Mouse (Mus musculus): ENCODE data around the gene Nfkbil1.

The Nfkbil1 gene

DNA sequence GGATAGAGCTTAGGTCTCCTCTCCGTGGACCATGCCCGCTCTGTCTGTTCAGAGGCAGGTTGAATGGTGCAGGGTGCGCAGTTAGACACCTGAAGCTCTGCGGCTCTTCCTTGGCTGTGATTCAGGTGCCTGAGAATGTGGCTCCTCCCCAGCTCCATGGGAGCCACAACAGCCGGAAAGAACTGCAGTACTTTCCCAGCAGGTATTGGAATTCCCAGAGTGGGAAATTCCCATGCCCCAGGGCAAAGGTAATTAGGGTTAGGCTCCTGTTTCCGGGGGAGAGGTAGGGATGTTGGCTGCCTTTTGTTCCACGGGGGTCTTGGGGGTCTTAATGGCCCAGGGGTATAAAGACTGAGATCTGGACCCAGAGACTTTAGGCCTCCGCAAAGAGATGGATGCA is 36.6 kb downstream of the Nfkbil1 start:
- DNase-seq = no peak

DNA sequence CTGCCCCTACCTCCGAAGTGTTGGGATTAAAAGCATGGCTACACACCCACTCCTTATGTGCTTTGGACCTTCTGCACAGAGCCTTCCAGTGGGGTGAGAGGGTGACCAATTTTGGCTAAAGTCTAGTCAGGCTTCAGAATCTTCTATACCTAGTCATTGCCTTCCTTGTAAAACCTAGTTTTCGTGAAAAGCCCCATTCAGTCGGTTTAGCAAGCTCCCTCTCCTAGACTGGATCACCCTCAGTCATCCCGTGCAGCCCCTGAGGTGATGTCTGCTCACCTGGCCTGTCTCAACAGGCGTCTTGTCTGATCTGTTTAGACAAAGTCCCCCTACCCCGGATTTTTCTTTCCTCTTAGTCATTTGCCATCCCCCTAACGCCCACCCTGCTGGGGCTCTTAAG is 37.6 kb downstream of the Nfkbil1 start:
- DNase-seq = no peak

DNA sequence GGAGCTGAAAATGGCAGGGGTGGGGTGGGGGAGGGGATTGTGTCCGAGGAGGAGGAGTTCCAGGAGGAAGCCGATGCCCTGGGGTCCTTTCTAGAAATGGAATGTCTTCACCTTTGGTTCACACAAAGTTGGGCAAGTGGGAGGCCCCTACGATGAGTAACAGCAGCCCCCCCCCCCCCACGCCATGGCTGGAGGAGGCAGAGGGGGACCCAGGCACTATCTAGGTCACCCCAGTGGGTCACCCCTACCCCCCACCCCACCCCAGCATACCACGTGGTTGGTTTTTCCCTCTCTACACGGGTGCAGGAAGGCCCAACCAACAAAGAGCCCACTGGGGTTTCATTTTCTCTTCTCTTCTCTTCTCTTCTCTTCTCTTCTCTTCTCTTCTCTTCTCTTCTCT is 38.5 kb downstream of the Nfkbil1 start:
- DNase-seq = no peak

- DNase-seq = no peak
Measured at GRCm38 (mm10) chr17:35196321-35196641, 39.3 kb downstream of the Nfkbil1 start.

DNA sequence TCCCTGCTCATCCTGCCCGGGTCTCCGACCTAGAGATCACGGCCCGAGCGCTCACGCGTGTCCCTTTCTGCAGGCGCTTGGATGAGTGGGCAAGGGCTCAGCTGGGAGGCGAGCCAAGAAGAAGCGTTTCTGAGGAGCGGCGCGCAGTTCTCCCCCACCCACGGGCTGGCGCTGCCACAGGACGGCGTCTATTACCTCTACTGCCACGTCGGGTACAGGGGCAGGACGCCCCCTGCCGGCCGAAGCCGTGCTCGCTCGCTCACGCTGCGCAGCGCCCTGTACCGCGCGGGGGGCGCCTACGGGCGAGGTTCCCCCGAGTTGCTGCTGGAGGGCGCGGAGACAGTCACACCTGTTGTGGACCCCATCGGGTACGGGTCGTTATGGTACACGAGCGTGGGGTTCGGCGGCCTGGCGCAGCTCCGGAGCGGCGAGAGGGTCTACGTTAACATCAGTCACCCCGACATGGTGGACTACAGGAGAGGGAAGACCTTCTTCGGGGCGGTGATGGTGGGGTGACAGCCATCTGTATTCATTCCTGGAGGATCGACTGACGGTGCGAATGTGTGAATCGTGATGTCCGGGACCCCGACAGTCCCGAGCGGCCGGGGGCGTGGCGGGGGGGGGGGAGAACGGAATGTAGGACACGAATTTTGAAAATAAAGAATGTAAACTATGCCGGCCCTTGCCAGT is 39.8 kb downstream of the Nfkbil1 start:
- DNase-seq = peak; percentile 90

- DNase-seq = no peak
Measured at GRCm38 (mm10) chr17:35194844-35195630, 40.6 kb downstream of the Nfkbil1 start.

GRCm38 (mm10) chr17:35193881-35194843 is 41.4 kb downstream of the Nfkbil1 start, which contains the start of gene Ltb:
Gene Ltb, plus strand, starts transcription at chr17:35194439.
- DNase-seq = peak; percentile 40

DNA sequence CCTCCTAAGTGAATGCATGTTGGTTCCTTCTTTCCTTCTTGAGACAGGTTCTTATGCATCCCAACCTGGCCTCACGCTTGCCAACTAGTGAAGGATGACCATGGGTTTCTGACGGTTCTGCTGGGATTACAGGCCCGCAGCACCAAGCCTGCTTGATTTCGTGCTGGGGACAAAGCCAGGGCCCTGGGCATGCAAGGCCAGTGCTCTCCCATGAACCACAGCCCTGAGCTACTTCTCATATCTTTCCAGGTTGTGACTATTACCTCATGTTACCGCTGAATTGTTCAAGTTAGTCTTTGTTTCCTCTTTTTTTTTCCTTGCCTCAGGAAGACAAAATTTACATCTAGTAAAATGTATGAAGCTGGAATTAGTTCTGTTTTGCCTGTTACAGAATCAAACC is 42.7 kb downstream of the Nfkbil1 start:
- no peak for DNase-seq

- DNase-seq = no peak
Measured at GRCm38 (mm10) chr17:35191723-35192122, 43.9 kb downstream of the Nfkbil1 start.

- DNase-seq = no peak
Measured at GRCm38 (mm10) chr17:35190096-35190495, 45.5 kb downstream of the Nfkbil1 start.

DNA sequence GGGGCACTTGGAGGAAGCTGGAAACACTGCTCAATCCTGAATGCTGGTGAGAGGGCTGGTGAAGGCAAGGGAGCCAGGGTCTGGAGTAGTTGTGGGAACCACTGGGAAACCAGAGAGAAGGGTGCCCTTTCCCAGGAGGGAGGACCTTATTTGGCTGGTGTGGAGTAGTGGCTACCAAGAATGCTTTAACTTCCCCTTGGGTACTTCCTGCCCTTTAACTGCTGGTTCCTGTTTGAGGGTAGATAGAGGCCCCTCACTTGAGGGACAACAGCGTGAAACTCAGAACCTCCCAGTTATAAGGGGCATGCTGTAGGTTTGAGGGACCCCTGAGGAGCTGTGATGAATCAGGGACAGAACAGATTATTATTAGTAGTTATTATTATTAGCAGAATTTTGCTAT is 46.4 kb downstream of the Nfkbil1 start:
- no peak for DNase-seq

- no peak for DNase-seq
Measured at GRCm38 (mm10) chr17:35187959-35188610, 47.5 kb downstream of the Nfkbil1 start, which contains the start of gene Lst1. Gene Lst1, minus strand, starts transcription at chr17:35188439.

GRCm38 (mm10) chr17:35187345-35187744 is 48.2 kb downstream of the Nfkbil1 start:
- no peak for DNase-seq

- peak; percentile 59 for DNase-seq
Measured at GRCm38 (mm10) chr17:35186681-35187080, 48.9 kb downstream of the Nfkbil1 start.

DNA sequence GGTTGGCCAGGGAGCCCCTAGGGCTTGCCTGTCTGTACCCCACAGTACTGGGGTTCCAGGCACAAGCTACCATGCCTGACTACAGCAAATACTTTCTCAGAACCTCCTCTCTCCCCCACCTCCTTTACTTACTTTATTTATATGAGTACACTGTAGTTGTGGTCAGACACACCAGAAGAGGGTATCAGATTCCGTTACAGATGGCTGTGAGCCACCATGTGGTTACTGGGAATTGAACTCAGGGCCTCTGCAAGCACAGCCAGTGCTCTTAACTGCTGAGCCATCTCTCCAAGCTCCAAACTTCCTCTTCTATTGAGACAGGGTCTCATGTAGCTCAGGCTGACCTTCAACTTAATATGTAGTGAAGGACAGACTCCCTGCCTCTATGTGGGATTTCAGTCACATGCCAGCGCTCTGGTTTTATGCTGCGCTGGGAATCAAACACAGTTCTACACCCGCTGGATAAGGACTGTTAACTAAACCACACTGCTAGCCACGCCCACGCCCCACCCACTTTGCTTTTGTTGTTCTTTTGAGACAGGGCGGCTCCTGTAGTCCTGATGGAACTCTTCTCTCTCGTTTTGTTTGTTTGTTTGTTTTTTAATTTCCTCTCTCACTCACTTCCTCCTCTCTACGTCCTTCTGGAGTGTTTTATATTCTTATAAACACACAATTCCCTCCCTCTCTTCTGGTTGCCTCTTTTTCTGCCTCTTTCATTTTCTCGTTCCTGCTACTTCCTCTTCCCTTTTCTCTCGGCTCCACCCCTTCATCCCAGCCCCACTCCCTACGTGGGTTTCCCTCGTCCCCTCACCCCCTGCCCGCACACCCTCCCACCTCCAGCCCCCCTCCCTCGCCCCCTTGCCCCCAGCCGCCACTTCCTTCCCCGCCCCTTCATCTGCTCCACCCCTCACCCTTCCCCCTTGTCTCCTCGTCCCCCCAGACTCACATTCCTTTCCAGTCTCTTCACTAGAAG is 49.7 kb downstream of the Nfkbil1 start:
- peak; percentile 93 for DNase-seq

- DNase-seq = no peak
Measured at GRCm38 (mm10) chr17:35180093-35180492, 55.5 kb downstream of the Nfkbil1 start.

- peak; percentile 85 for DNase-seq
Measured at GRCm38 (mm10) chr17:35178528-35178927, 57.1 kb downstream of the Nfkbil1 start.

- DNase-seq = no peak
Measured at GRCm38 (mm10) chr17:35175968-35176367, 59.6 kb downstream of the Nfkbil1 start, which contains the start of gene Aif1. Gene Aif1, minus strand, starts transcription at chr17:35176068.

GRCm38 (mm10) chr17:35175382-35175781 is 60.2 kb downstream of the Nfkbil1 start:
- DNase-seq = no peak

- DNase-seq = no peak
Measured at GRCm38 (mm10) chr17:35174201-35174977, 61.2 kb downstream of the Nfkbil1 start.

All from lung, postnatal 10 days (tissue).